Mouse (Mus musculus): ENCODE measurements around the gene Dgkd. TPM values are rescaled to one million over a fixed set of nuclear protein-coding genes. Genes with fewer than 3 reads are reported as not detected.

Dgkd gene
- polyA plus RNA-seq, 1 experiment from 2014 or later = 30.0 TPM

DNA sequence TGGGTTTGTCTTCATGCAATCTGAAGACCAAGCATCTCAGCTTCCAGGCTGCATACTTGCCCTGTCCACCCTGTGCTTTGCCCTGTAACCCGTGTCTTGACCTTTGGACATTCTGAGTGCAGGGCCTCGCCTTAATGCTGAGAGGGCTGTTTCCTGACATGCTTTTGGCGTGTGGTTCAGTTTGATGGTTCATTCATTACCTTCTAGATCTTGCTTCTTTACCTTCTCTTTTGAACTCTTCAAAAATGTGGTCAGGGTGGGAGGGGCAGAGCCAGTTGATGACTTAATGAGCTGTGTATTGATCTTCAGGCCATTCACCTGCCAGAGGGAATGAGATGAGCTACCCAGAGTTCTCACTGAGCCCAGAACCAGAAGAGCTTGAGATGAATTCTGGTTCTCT, 55.6 kb downstream of the Dgkd start:
- Histone ChIP-seq H3K4me3 (replicated peaks; ENCODE audit: low read length) (no peak overlapping the region), H3K9ac (ENCODE audit: low read length) (no peak overlapping the region), H3K27ac (ENCODE audit: low read length) (peak overlapping the region; percentile 15; the same call in 1 of the 2 replicates), H3K36me3 (ENCODE audit: control insufficient read depth, insufficient read depth, low read length) (no peaks in the 10 kb centered on the region), H3K4me2 (ENCODE audit: low read depth, low read length) (no peak overlapping the region), H3K9me3 (replicated peaks; ENCODE audit: control insufficient read depth, low read length) (no peaks in the 10 kb centered on the region), H3K27me3 (ENCODE audit: control insufficient read depth, insufficient read depth, low read length) (no peaks in the 10 kb centered on the region), H3K4me1 (ENCODE audit: control insufficient read depth, insufficient read depth, low read length) (peaks cover 14% of the 10 kb centered on the region)
- 64% methylated on average over 3 of the region's 3 CpGs for WGBS
- no peak; the same call in 1 of the 2 replicates for ATAC-seq (ENCODE audit: insufficient read depth, low FRiP score)

DNA sequence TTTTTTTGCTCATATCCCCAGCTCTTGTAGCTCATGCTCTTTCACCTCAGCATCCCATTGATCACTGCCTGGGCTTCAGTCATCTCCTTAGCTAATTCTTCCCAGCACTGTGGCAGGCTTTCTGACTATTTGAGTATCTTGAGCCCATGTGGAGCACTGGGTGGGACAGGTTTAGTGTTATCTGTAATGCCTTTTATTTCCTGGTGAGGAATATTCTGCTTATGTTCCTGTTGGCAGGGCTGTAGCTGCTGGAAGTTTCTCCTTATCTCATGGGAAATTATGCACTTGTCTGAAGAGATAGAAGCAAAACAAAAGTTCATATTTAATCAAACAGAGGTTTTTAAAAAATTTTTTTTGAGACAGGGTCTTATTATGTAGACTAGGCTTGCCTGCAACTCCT, 56.5 kb downstream of the Dgkd start:
- H3K4me1 ChIP-seq (ENCODE audit: control insufficient read depth, insufficient read depth, low read length) = peaks cover 14% of the 10 kb centered on the region
- no peak overlapping the region for H3K9ac ChIP-seq (ENCODE audit: low read length)
- no peaks in the 10 kb centered on the region for H3K9me3 ChIP-seq (replicated peaks; ENCODE audit: control insufficient read depth, low read length)
- no peak for ATAC-seq (ENCODE audit: insufficient read depth, low FRiP score)
- H3K27ac ChIP-seq (ENCODE audit: low read length) = peak overlapping the region; percentile 15
- no peaks in the 10 kb centered on the region for H3K27me3 ChIP-seq (ENCODE audit: control insufficient read depth, insufficient read depth, low read length)
- H3K4me2 ChIP-seq (ENCODE audit: low read depth, low read length) = no peak overlapping the region
- H3K36me3 ChIP-seq (ENCODE audit: control insufficient read depth, insufficient read depth, low read length) = no peaks in the 10 kb centered on the region
- H3K4me3 ChIP-seq (replicated peaks; ENCODE audit: low read length) = no peak overlapping the region

- no peak overlapping the region for H3K4me3 ChIP-seq (replicated peaks; ENCODE audit: low read length)
- peaks cover 14% of the 10 kb centered on the region for H3K4me1 ChIP-seq (ENCODE audit: control insufficient read depth, insufficient read depth, low read length)
- H3K9me3 ChIP-seq (replicated peaks; ENCODE audit: control insufficient read depth, low read length) = no peaks in the 10 kb centered on the region
- no peak overlapping the region for H3K9ac ChIP-seq (ENCODE audit: low read length)
- WGBS = 68% methylated on average over 1 of the region's 1 CpGs
- 0 out of 2 replicates have a peak, but pooled peaks cover 2% of the 10 kb centered on the region for H3K36me3 ChIP-seq (ENCODE audit: control insufficient read depth, insufficient read depth, low read length)
- H3K27me3 ChIP-seq (ENCODE audit: control insufficient read depth, insufficient read depth, low read length) = no peaks in the 10 kb centered on the region
- ATAC-seq (ENCODE audit: insufficient read depth, low FRiP score) = no peak
- H3K27ac ChIP-seq (ENCODE audit: low read length) = no peak overlapping the region
- H3K4me2 ChIP-seq (ENCODE audit: low read depth, low read length) = no peak overlapping the region
Observed at GRCm38 (mm10) chr1:87910428-87910827, 57.3 kb downstream of the Dgkd start.

DNA sequence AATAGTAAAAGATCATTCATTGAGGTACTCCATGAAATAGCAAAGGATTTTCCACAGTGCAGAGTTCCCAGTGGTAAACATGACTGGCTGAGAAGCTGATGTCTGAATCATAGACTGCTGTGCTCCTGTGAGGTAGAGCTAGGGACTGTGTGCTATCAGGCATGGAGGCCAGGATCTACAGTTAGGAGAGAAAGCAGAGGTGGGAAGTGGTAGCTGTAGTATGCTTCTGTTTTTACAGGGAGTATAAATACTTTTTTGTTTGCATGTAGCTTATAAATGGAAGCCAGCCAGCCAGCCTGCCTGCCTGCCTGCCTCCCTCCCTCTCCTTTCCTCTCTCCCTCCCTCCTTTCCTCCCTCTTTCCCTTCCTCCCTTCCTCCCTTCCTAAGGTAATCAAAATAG, 60.3 kb downstream of the Dgkd start:
- Histone ChIP-seq H3K4me3 (replicated peaks; ENCODE audit: low read length) (no peak overlapping the region), H3K27ac (ENCODE audit: low read length) (no peak overlapping the region), H3K27me3 (ENCODE audit: control insufficient read depth, insufficient read depth, low read length) (no peaks in the 10 kb centered on the region), H3K4me1 (ENCODE audit: control insufficient read depth, insufficient read depth, low read length) (peaks cover 14% of the 10 kb centered on the region), H3K9ac (ENCODE audit: low read length) (no peak overlapping the region), H3K9me3 (replicated peaks; ENCODE audit: control insufficient read depth, low read length) (no peaks in the 10 kb centered on the region), H3K36me3 (ENCODE audit: control insufficient read depth, insufficient read depth, low read length) (0 out of 2 replicates have a peak, but pooled peaks cover 8% of the 10 kb centered on the region), H3K4me2 (ENCODE audit: low read depth, low read length) (no peak overlapping the region)
- ATAC-seq (ENCODE audit: insufficient read depth, low FRiP score) = no peak

GRCm38 (mm10) chr1:87917361-87917760, 64.3 kb downstream of the Dgkd start:
- Histone ChIP-seq H3K4me2 (ENCODE audit: low read depth, low read length) (no peak overlapping the region), H3K4me1 (ENCODE audit: control insufficient read depth, insufficient read depth, low read length) (0 out of 2 replicates have a peak, but pooled peaks cover 5% of the 10 kb centered on the region), H3K36me3 (ENCODE audit: control insufficient read depth, insufficient read depth, low read length) (peaks cover 11% of the 10 kb centered on the region; the same call in 1 of the 2 replicates), H3K4me3 (replicated peaks; ENCODE audit: low read length) (no peak overlapping the region), H3K27ac (ENCODE audit: low read length) (no peak overlapping the region), H3K27me3 (ENCODE audit: control insufficient read depth, insufficient read depth, low read length) (no peaks in the 10 kb centered on the region), H3K9me3 (replicated peaks; ENCODE audit: control insufficient read depth, low read length) (no peaks in the 10 kb centered on the region), H3K9ac (ENCODE audit: low read length) (no peak overlapping the region)
- WGBS = 98% methylated on average over 3 of the region's 3 CpGs
- ATAC-seq (ENCODE audit: insufficient read depth, low FRiP score) = no peak

- WGBS = 90% methylated on average over 2 of the region's 2 CpGs
- H3K27ac ChIP-seq (ENCODE audit: low read length) = no peak overlapping the region
- H3K9me3 ChIP-seq (replicated peaks; ENCODE audit: control insufficient read depth, low read length) = no peaks in the 10 kb centered on the region
- H3K9ac ChIP-seq (ENCODE audit: low read length) = no peak overlapping the region
- H3K4me2 ChIP-seq (ENCODE audit: low read depth, low read length) = no peak overlapping the region
- H3K4me1 ChIP-seq (ENCODE audit: control insufficient read depth, insufficient read depth, low read length) = 0 out of 2 replicates have a peak, but pooled peaks cover under 1% of the 10 kb centered on the region
- no peak for ATAC-seq (ENCODE audit: insufficient read depth, low FRiP score)
- peaks cover 11% of the 10 kb centered on the region; the same call in 1 of the 2 replicates for H3K36me3 ChIP-seq (ENCODE audit: control insufficient read depth, insufficient read depth, low read length)
- H3K4me3 ChIP-seq (replicated peaks; ENCODE audit: low read length) = no peak overlapping the region
- no peaks in the 10 kb centered on the region for H3K27me3 ChIP-seq (ENCODE audit: control insufficient read depth, insufficient read depth, low read length)
Observed at GRCm38 (mm10) chr1:87918061-87918460, 65.0 kb downstream of the Dgkd start.

DNA sequence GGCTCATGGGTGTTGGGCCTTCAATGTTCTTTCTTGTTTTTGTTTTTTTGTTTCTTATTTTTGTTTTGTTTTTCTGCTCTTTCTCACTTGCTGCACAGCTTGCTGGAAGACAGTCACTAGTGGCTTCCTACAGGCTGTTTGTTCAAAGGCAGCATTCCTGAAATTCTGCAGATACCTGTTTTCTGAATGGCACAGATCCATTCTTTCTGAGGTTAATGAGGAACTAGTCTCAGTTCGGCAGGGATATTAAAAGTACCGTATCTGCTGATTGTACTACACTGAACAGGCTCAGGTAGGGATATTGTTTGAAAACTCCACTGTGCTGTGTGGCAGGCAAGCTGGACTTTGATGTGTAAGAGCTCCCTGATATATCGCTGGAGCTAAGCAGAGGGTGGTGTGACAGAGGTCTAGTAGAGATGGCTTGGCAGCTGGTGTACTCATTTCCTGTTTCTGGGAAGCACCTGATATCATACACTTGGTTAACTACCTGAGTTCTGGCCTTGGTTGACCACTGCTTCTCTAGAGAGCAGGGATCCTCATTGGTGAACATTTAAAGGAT, 67.0 kb downstream of the Dgkd start:
- no peak overlapping the region for H3K9ac ChIP-seq (ENCODE audit: low read length)
- no peak overlapping the region for H3K27ac ChIP-seq (ENCODE audit: low read length)
- H3K4me3 ChIP-seq (replicated peaks; ENCODE audit: low read length) = no peak overlapping the region
- peaks cover 10% of the 10 kb centered on the region; the same call in 1 of the 2 replicates for H3K36me3 ChIP-seq (ENCODE audit: control insufficient read depth, insufficient read depth, low read length)
- WGBS = 67% methylated on average over 3 of the region's 3 CpGs
- H3K27me3 ChIP-seq (ENCODE audit: control insufficient read depth, insufficient read depth, low read length) = no peaks in the 10 kb centered on the region
- no peaks in the 10 kb centered on the region for H3K4me1 ChIP-seq (ENCODE audit: control insufficient read depth, insufficient read depth, low read length)
- H3K9me3 ChIP-seq (replicated peaks; ENCODE audit: control insufficient read depth, low read length) = no peaks in the 10 kb centered on the region
- H3K4me2 ChIP-seq (ENCODE audit: low read depth, low read length) = no peak overlapping the region
- ATAC-seq (ENCODE audit: insufficient read depth, low FRiP score) = no peak

DNA sequence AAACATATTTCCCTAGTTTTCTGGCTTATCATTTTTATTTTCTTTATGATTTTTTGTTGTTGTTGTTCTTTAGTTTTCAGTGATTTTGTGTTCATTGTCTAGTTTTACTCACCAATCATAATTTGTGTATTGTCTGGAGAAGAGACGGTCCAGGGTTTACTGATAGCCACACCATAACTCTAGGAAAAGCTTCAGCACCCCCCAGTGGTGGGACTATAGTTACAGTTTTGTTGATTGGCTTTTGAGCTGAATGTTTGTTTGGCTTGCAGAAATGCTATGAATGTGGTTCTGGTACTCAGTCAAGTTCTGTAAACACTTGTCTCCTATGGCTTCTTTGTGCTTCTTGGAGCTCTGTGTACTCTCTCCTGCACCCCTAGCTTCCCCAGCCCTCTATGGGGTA, 69.6 kb downstream of the Dgkd start:
- no peak for ATAC-seq (ENCODE audit: insufficient read depth, low FRiP score)
- H3K27ac ChIP-seq (ENCODE audit: low read length) = no peak overlapping the region
- H3K27me3 ChIP-seq (ENCODE audit: control insufficient read depth, insufficient read depth, low read length) = no peaks in the 10 kb centered on the region
- peaks cover 18% of the 10 kb centered on the region for H3K36me3 ChIP-seq (ENCODE audit: control insufficient read depth, insufficient read depth, low read length)
- H3K4me1 ChIP-seq (ENCODE audit: control insufficient read depth, insufficient read depth, low read length) = no peaks in the 10 kb centered on the region
- H3K4me2 ChIP-seq (ENCODE audit: low read depth, low read length) = no peak overlapping the region
- no peak overlapping the region for H3K9ac ChIP-seq (ENCODE audit: low read length)
- H3K4me3 ChIP-seq (replicated peaks; ENCODE audit: low read length) = no peak overlapping the region
- WGBS = 44% methylated on average over 1 of the region's 1 CpGs
- no peaks in the 10 kb centered on the region for H3K9me3 ChIP-seq (replicated peaks; ENCODE audit: control insufficient read depth, low read length)

DNA sequence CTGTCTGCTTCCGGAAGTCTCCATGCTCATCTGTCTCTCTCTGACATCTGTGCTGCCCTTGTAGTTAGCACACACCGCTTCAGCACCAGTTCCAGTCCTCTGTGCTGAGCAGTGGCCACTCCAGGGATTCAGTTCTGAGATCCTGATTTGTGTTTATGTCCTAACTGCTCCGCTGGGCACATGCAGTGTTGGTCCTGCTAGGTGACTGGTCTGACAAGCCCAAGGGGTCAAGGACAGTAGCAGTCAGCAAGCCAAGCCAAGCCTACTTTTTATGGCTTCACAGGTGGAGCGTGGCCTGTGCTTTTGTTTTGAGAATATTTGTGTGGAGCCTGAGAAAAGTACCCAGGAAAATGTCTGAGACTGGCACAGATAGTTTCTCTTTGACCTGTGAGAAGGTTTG, 71.8 kb downstream of the Dgkd start:
- Histone ChIP-seq H3K4me3 (replicated peaks; ENCODE audit: low read length) (no peak overlapping the region), H3K4me1 (ENCODE audit: control insufficient read depth, insufficient read depth, low read length) (no peaks in the 10 kb centered on the region), H3K27ac (ENCODE audit: low read length) (no peak overlapping the region), H3K36me3 (ENCODE audit: control insufficient read depth, insufficient read depth, low read length) (peaks cover 15% of the 10 kb centered on the region), H3K9me3 (replicated peaks; ENCODE audit: control insufficient read depth, low read length) (no peaks in the 10 kb centered on the region), H3K9ac (ENCODE audit: low read length) (no peak overlapping the region), H3K4me2 (ENCODE audit: low read depth, low read length) (no peak overlapping the region), H3K27me3 (ENCODE audit: control insufficient read depth, insufficient read depth, low read length) (no peaks in the 10 kb centered on the region)
- ATAC-seq (ENCODE audit: insufficient read depth, low FRiP score) = no peak
- WGBS = 87% methylated on average over 4 of the region's 4 CpGs

Measured in stomach, embryonic 16.5 days (tissue).